Mouse (Mus musculus) embryonic facial prominence, embryonic 15.5 days (tissue): ENCODE measurements around the gene Vma21. TPM values are rescaled to one million over a fixed set of nuclear protein-coding genes. Genes with fewer than 3 reads are reported as not detected.

Experiments
- polyA plus RNA-seq: library from polyadenylated mRNA; unstranded; fragments of >200 nt; fragmentation: Nextera tagmentation; extraction: Ambion mirVana; gene quantifications from 2 replicates; pipeline ENCODE4 v1.2.1, GENCODE M21; 2015

Gene Vma21
- polyA plus RNA-seq, 1 experiment from 2014 or later: 55.5 TPM

Other genes with a start within 250 kb of the Vma21 start
- gene Gpr50, start 152.3 kb upstream of the Vma21 start, polyA plus RNA-seq: 0.77 and 0.81 TPM in 2 replicates
- gene Gm1141, start 105.1 kb downstream of the Vma21 start, polyA plus RNA-seq: 0.09 TPM in 1 of 2 replicates, not detected in the other
- gene Prrg3, start 146.7 kb downstream of the Vma21 start, polyA plus RNA-seq: 13.8 and 14.8 TPM in 2 replicates
- gene Fate1, start 157.1 kb downstream of the Vma21 start, polyA plus RNA-seq: 0.21 TPM in 1 of 2 replicates, not detected in the other
- gene Cnga2, start 175.9 kb downstream of the Vma21 start, polyA plus RNA-seq: 3.0 and 4.2 TPM in 2 replicates